Mouse (Mus musculus): ENCODE measurements around the gene Adam6b. TPM values are rescaled to one million over a fixed set of nuclear protein-coding genes. Genes with fewer than 3 reads are reported as not detected.
A peak's percentile ranks its signal among the peaks of the same experiment; 100 is the strongest.

Gene Adam6b
- total and polyA plus RNA-seq, 3 experiments, result not detected

DNA sequence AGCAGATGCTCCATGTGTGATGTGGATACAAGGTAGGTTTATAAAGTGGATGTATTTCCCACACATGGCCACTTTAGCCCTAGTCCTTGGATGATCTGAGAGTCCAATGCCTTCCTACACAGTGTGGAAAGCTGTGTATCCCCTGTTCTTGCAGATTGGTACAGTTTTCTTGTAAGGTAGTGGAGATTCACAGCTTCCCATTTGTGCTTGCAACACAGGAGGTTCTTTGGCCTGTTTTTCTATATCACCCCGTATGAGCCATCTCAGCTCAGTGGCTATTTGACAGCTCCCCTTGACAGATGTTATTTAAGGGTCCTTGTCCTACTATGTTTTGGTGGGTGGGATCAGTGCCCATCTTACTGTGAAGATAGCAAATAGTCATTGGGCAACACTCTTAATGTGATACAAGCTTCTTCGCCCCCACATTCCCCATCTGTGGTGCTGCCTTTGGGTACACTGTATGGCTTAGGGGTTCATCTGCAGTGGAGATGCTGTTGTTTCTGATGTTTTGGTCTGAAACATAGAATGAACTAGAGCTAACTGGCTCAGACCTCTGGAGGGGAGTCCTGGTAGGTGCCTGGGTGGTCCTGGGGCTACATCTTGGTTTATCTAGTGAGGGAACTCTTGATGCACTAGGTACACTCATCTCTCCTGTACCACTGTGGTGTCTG is 5.7 kb upstream of the Adam6b start:
- H3K27ac ChIP-seq (ENCODE audit: control insufficient read depth, low read depth, low read length), result no peak overlapping the region

DNA sequence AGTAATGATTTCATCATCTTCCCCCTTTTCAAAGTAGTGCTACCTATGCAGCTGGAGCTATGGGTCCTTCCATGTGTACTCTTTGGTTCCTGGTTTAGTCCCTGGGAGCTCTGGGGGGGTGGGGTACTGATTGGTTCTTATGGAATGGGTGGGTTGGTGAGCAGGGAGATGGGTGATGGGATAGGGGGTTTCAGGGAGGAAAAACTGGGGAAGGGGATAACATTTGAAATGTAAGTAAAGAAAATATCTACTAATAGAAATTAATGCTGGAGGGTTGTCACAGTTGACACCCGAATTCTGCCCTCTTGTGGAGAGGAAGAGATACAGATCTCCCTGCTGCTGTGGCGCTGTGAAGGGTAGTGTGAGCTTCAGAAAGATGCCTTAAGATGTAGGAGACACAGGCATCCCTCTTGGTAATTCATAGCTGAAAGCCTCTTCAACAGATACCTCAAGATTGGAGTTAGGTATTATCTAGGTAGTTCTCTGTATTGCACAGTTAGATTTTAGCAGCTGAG is 4.3 kb upstream of the Adam6b start:
- no peaks in the 10 kb centered on the region for H3K4me1 ChIP-seq (ENCODE audit: control insufficient read depth in 1 of 2, insufficient read depth in 2 of 2, low read length in 2 of 2)
- TF ChIP-seq MAZ (IDR thresholded peaks at IDR 0.05; ENCODE audit: low read depth, low read length) (no peak), SMC3 (IDR thresholded peaks at IDR 0.05; ENCODE audit: low read depth, low read length) (peak; percentile 25), ZC3H11A (IDR thresholded peaks at IDR 0.05; ENCODE audit: low read depth, low read length) (no peak), CTCF (IDR thresholded peaks at IDR 0.05 in 2 of 3, conservative IDR thresholded peaks at IDR 0.05 in 1 of 3; ENCODE audit: control insufficient read depth in 1 of 3, insufficient read depth in 1 of 3, low read depth in 2 of 3, low read length in 3 of 3, poor library complexity in 1 of 3, severe bottlenecking in 1 of 3) (peak in 1 of 3 experiments; percentile 7; a peak in 1 of 6 replicates)
- H3K4me3 ChIP-seq (ENCODE audit: control insufficient read depth in 1 of 2, insufficient read depth in 1 of 2, low read depth in 2 of 2, low read length in 2 of 2), result no peak overlapping the region
- DNase-seq (ENCODE audit: low read depth, low spot score), result no peak
- no peaks in the 10 kb centered on the region for H3K36me3 ChIP-seq (ENCODE audit: control insufficient read depth in 1 of 2, insufficient read depth in 2 of 2, low read length in 2 of 2)
- H3K9me3 ChIP-seq (replicated peaks; ENCODE audit: insufficient read depth, low read length), result peaks cover 2% of the 10 kb centered on the region; the same call in 1 of the 2 replicates
- H3K27me3 ChIP-seq (ENCODE audit: control insufficient read depth in 1 of 2, insufficient read depth in 2 of 2, low read length in 2 of 2), result no peaks in the 10 kb centered on the region
- no peaks in the 10 kb centered on the region for H3K79me2 ChIP-seq (ENCODE audit: control insufficient read depth, insufficient read depth, low read length, poor library complexity)
- H3K27ac ChIP-seq (ENCODE audit: control insufficient read depth, low read depth, low read length), result no peak overlapping the region
- no peak overlapping the region for H3K9ac ChIP-seq (ENCODE audit: control insufficient read depth, low read depth, low read length, poor library complexity, severe bottlenecking)

More for the DNA sequence above, 5.7 kb upstream of the Adam6b start:
- no peak for DNase-seq (ENCODE audit: low read depth, low spot score)
- no peaks in the 10 kb centered on the region for H3K4me1 ChIP-seq (ENCODE audit: control insufficient read depth in 1 of 2, insufficient read depth in 2 of 2, low read length in 2 of 2)
- peaks cover 2% of the 10 kb centered on the region; the same call in 1 of the 2 replicates for H3K9me3 ChIP-seq (replicated peaks; ENCODE audit: insufficient read depth, low read length)
- no peak overlapping the region for H3K4me3 ChIP-seq (ENCODE audit: control insufficient read depth in 1 of 2, insufficient read depth in 1 of 2, low read depth in 2 of 2, low read length in 2 of 2)
- H3K27me3 ChIP-seq (ENCODE audit: control insufficient read depth in 1 of 2, insufficient read depth in 2 of 2, low read length in 2 of 2), result no peaks in the 10 kb centered on the region
- H3K9ac ChIP-seq (ENCODE audit: control insufficient read depth, low read depth, low read length, poor library complexity, severe bottlenecking), result no peak overlapping the region
- H3K36me3 ChIP-seq (ENCODE audit: control insufficient read depth in 1 of 2, insufficient read depth in 2 of 2, low read length in 2 of 2), result no peaks in the 10 kb centered on the region
- TF ChIP-seq ZKSCAN1 (IDR thresholded peaks at IDR 0.05; ENCODE audit: low read depth, low read length) (no peak), GATA1 (IDR thresholded peaks at IDR 0.05; ENCODE audit: low read depth, low read length) (no peak), BHLHE40 (IDR thresholded peaks at IDR 0.05; ENCODE audit: borderline replicate concordance, low read depth, low read length) (no peak), UBTF (IDR thresholded peaks at IDR 0.05; ENCODE audit: borderline replicate concordance, insufficient read depth, low read depth, low read length) (no peak), JUND (IDR thresholded peaks at IDR 0.05; ENCODE audit: low read depth, low read length) (no peak), CHD1 (IDR thresholded peaks at IDR 0.05; ENCODE audit: low read depth, low read length) (no peak), CHD2 (IDR thresholded peaks at IDR 0.05; ENCODE audit: low read length) (no peak), TAL1 (IDR thresholded peaks at IDR 0.05; ENCODE audit: low read length) (no peak), NELFE (IDR thresholded peaks at IDR 0.05; ENCODE audit: low read depth, low read length) (no peak), MYB (IDR thresholded peaks at IDR 0.05; ENCODE audit: low read depth, low read length) (no peak), HCFC1 (IDR thresholded peaks at IDR 0.05; ENCODE audit: low read depth, low read length) (no peak), E2F4 (IDR thresholded peaks at IDR 0.05; ENCODE audit: borderline replicate concordance, low read depth, low read length) (no peak), MAZ (IDR thresholded peaks at IDR 0.05; ENCODE audit: low read depth, low read length) (no peak), ETS1 (IDR thresholded peaks at IDR 0.05; ENCODE audit: low read depth, low read length) (no peak), TBP (IDR thresholded peaks at IDR 0.05; ENCODE audit: low read depth, low read length) (no peak)
- no peaks in the 10 kb centered on the region for H3K79me2 ChIP-seq (ENCODE audit: control insufficient read depth, insufficient read depth, low read length, poor library complexity)

Data from MEL (cell line).